Mouse (Mus musculus) layer of hippocampus, adult 9-11 months (tissue): ENCODE results near the gene Adprh.

Experiments used
- DNase-seq: peaks from one replicate; pipeline ENCODE4 v3.0.0; 2022

Gene Adprh

DNA sequence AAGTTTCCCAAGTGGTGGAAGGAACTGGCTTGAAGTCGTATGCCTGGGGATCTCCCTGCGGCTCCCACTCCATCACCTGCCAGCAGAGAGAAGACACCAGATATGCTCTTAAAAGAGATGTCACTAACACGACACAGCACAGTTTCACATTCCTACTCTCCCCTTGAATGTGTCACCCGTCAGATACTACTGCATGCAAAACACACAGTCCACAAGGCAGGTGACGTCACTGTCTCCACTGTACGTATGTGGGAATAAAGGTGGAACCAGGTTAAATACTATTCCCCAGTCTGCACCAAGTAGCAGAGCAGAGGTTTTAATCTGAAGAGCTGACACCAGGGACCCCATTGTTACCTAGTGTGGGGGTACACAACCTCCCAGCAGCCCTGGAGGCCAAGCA is 12.1 kb downstream of the Adprh start:
- DNase-seq = no peak

DNA sequence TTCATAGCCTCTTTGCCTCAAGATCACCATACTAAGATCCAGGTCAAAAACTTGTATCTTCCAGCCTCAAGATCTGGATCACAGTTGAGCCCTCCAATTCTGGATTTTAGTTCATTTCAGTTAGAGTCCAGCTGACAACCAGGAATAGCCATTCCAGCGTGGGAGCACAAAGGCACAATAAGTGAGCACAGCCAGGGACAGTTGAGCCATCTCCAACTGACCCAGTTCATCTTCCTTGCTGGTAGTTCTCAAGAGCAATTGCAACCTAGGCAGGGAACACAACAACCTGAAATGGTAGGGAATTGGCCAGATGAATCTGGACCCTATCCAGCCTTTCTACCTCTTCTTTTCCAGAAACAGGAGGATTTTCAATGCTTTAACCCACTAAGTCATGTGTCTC is 13.3 kb downstream of the Adprh start:
- DNase-seq = no peak

DNA sequence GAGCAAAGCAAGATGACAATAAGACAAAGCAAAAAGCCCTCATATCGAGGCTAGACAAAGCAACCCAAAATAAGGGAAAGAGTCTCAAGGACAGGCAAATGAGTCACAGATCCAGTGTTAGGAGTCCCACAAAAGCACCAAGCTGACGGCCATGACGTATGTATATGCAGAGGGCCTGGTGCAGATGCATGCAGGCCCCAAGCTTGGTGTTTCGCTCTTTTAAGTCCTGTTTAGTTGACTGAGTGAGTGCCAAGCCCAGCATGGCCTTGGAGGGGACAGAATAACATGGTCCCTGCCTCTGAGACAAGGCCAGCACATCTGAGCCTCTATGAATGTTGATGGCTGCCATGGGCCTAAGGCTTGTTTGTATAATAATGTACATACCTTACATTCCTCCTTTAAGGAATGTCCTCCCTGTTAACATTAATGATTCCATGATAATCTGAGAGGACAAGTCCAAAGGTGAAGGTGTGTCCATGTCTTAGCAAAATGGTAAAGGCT is 18.2 kb downstream of the Adprh start:
- DNase-seq = no peak

DNA sequence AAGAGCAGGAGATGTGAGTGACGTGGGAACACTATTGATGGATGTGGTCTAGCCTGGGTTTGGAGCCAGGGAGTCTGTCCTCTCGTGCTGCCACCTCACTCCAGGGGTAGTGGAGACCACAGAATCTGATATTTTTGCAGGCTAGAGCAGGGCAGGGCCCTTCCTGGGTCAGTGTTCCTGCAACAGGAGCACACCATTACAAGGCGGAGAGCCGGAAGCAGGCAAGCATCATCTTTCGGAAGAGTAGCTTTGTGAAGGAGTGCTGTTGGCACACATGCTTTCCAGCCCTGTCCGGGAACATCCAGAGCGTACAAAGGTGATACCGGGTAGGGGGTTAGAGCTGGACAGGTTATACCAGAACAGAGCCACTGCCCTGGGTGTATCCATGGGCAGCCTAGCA is 19.0 kb downstream of the Adprh start:
- DNase-seq = no peak

DNA sequence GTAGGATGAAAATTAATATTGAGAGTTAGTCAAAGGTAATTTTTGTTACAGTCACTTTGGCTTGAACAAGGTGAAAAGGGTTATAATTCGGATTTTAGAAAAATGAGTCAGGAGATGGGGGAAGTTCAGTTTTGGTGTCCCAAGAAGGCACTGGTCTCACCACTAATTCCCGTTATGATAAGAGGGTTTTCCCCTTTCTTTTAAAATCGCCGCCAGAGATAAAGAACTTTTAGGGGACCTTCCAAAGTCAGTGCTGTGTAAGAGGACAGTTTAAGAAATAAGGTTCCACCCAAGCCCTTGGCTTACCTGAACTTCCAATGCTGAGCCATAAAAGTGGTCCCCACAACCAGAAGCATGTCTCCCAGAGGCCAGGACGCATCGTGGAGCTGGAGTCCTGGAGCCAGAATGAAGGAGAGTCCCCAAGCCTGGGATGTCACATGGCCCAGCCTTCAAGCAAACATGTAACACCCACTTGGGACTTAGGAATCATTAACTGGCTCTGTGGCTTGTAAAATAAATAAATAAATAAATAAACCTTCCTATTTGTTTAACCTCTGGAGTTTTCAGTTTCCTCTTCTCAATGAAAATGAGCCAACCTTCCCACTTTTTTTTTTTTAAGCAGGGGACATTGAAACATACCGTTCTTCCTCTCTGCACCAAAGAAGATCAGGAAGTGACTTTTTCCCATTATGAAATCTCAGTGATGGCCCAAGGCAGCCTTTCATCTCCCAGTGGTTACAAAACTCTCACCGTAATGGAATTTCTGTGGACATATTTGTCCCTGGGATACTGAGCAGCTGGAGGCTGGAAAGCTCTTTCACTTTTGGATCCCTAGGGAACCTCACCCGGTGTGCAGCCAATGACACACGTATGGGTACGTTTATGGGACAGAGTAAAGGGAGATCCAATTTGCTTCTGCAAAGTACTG is 19.7 kb downstream of the Adprh start, which contains the start of gene Pla1a:
Gene Pla1a, minus strand, starts transcription at position 648 of the 928 bp plus-strand sequence.
- DNase-seq = no peak

DNA sequence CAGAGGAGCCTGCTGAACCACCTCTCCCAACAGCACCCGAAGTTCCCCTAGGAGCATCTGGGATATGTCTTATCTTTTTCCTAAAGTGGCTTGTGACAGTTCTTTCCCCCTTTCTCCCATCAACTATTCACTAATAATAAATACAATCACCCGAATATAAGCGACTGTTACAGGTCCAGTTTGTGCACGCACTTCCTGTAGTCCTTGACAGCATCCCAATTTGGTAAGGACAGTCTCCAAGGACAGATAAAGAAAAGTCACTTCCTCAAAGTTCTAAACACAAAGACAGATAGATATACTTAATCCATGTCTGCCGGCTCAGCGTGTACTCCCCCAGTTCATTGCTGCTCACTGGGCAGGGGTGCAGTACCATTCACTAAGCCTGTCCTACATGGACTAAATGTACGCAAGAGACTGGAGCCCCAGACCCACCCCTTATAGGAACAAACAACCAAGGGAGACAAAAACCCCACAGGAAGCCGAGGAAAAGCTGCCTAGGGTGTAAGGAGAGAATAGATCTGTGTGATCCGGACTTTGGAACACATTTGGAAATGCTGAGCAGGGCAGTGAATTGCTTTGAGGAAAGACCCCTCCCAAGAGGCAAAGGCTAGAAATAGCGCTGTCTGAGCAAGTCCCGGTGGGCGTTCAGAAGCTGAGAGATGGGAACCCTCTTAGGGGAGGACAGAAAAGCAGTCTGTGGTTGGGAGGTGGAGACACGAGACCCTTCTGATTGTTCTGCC is 20.9 kb downstream of the Adprh start:
- DNase-seq = no peak

DNA sequence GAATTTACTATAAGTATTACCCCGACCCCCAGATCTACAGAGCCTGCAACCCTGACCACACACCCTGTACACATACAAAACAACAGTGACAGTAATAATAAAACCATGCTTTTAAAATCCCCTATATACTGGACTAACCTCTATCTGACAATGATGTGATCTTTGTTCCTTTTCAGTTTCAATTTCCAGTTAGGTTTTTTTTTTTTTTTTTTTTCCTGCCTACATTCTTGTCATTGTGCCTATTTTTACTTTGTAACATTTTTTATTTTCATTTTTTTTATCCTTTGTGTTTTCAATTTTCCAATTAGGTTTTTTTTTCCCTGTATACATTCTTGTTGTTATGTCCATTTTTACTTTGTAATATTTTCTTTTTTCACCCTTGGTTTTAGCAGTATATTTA is 26.7 kb downstream of the Adprh start:
- no peak for DNase-seq

DNA sequence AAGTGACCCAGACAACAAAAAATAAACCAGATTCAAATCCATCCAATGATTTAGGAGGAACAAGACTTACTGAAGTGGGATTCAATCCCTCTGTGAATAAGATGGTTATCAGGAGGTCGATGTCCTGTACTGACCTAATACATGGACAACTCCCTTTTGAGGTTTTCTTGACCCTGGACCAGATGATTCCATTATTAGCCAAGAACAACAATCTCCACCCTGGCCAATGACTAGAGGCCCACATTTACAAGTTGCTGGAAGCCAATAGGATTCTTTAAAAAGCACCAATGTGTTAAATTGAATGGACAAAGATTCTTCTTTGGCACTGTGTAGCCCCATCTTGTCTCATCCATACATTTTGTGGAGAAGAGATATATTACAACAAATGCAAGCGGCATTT is 27.1 kb downstream of the Adprh start:
- no peak for DNase-seq

DNA sequence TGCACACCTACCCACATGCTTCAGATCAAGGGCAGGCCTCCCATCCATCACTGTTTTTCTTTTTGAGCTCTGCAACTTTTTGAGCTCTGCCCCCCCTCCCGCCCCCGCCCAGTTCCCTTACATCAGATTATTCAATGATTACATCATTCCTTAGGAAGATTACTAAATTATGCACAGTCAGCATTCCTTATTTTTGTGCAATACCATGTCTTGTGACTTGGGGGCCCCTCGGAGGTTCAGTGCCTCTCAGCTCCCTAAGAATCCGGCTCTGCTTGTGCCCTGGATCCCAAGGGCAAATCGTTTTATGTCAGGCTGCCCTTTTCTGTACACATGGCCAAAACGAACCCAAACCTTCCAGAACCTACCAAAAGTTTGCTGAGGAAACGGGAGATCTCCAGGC is 37.5 kb downstream of the Adprh start:
- no peak for DNase-seq

DNA sequence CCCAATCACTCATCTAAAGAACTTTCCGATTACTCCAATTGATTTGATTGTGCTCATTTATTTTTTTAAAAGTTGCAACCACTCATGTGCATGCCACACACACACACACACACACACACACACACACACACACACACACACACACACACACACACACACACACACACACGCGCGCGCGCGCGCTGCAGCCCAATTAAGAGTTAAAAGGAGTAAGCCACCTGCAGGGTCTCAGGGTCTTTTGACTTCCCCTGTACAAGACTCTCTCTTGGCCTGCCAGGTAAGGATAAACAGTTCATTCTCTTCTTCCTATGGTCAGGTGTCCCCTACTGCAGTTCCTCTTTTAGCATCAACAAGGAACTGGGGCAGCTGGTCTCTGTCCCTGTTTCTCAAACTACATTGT is 44.1 kb downstream of the Adprh start:
- no peak for DNase-seq

DNA sequence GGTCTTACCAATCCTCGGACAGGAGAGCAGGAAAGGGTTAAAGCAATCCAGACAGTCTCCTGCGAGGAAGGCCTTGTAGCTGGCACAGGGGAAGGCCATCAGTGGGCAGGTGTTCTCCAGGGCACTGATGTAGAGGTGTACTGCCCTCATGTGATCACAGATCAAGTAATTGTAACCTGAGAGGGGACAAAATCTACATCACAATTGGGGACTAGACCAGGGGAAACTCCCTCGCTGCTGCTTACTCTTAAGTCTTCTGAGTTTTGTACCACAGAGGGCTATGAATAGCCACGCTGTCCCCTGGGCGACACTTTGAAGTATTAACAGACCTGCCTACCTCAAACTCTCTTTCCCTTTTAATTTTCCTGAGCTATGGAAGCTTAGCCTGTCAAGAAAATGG is 44.9 kb downstream of the Adprh start:
- DNase-seq = no peak

DNA sequence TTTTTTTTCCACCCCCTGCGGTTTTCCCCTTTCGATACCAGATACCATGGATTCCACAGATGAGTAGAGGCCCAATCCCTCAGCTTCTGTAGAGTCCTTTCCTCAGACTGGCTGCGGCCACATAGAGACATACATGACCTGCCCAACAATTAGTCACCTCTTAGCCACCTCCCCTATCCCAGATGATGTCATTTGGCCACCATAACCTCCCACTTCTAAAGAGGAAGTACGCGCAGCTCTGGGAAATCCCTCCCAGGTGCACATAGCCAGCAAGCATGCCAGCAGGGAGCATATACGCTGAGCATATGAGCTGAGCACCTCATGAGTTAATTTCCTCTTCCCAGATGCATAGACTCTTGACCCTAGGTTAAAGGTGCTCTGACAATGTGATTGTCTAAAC is 45.8 kb downstream of the Adprh start:
- no peak for DNase-seq

DNA sequence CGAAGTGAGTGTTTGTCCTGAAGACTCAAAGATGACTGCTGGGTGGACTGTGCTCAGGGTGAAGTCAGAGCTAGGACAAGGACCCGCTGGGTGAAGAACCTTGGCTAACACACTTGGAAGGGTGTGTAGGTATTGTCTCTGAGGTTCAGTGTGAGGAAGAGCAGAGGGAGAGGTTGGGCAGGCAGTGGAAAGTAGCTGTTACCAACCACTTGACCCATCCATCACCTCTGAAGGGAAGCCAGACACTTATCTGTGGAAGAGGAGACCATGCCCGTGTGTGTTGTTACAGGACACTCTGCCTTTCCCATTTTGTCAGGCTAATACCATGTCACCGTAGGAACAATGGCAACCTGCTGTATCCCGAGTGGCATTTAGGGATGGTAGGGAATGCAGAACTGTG is 46.2 kb downstream of the Adprh start:
- DNase-seq = no peak

DNA sequence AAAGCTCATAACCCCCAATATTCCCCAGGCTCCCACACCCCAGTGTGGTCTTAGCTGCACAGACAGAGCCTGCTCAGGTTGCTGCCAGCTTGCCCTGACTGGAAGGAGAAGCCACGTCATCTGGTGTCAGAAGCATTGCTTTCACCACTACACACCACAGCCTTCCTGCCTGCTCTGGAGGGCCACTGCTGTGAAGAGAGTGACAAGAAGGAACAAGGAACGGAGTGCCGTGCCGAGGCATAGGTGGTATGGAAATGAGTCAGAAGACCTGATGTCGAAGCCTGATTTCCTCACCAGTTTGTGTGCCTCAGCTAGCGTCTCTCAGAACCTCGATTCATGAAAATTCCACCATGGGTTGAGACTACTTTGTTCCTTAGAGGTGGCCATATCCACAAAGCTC is 48.9 kb downstream of the Adprh start:
- DNase-seq = no peak

DNA sequence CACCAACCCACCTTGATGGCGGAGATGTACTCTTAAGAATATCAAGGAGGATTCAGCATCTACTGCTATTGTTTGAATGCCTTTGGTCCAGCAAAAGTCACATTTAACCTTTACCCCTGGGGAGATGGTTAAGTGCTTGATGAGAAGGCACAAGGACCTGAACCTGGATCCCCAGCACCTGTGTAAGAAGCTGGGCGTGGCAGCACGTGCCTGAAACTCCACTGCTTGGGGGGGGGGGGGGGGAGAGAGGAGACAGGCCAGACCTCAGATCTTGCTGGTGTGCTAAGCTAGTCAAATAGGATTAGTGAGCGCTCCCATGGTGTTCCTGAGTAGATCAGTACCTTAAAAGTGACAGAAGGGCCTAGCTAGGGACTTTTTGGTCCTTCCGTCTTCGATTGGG is 51.0 kb downstream of the Adprh start:
- DNase-seq = no peak

DNA sequence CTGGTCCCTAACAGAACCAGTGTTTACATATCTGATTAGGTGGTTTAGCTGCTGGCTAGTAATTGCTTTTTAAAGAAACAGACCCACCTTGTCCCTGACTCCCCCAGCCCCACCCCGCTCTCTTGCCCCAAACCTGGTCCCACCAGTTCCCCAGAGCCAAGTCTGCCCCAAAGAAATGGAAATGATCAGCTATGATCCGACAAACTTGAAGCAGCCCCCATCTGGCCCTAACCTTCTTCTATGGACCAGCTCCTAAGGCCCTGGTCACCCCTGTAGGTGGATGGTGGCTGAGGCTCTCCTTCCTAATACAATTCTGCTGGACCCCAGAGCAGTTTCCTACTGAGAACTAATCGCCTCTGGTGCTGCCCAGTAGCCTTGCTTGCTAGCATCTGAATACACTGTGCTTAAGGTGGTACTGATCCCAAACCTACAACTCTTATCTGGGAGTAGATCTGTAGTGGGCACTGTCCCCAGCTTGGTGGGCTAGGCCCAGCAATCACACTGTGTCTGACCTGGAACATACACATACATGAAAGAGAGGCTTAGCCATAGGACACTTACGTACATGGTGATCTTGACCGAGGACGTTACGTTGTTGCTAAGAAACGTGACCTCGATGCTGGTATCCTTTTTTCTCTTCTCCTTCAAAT is 52.1 kb downstream of the Adprh start:
- no peak for DNase-seq

DNA sequence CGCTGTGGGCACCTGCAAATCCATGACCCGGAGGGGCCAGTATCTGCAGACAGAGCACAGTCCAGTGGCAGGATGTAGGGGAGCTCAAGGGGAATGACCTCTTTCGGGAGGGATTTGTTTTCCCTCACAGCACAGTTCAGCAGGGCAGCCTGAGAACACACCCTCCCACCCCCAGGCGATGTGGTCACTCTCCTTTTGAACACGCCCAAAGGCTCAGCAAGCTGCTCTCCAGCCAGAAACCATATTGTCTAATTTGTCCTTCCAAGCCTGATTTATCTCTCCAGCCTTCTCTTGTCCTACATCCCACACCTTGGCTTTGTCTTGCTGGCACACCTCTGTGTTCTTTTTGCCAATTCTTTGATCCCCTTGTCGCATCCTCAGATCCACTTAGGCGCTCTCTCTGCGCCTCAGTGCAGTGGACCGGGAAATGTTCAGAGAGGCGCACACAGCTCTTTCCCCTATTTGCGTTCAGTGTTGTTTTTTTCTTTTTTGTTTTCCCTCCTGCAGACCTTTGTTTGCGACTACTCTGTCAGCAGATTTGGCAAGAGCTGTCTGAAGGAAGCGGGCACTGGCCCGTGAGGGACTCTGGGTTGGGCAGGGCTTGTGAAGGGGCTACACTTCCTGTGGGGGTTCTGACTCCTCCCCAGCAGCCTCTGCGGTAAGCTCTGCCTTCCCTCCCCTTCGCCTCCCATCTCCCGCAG is 52.8 kb downstream of the Adprh start:
- DNase-seq = peak; percentile 52

DNA sequence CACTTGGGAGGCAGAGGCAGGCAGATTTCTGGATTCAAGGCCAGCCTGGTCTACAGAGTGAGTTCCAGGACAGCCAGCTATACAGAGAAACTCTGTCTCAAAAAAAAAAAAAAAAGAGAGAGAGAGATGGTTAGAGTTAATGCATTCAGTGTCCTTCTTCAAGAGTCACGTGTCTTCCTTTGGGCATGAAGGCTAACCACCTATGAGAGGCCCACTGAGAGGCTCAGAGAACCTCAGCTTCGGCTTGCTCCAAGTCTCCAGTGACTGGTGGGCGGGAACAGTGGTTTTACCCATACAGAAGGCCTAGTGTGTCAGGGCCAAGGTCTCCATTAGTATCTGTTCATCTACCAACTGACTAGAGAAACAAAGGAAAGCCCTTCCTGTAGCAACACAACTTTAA is 53.4 kb downstream of the Adprh start:
- DNase-seq = no peak

DNA sequence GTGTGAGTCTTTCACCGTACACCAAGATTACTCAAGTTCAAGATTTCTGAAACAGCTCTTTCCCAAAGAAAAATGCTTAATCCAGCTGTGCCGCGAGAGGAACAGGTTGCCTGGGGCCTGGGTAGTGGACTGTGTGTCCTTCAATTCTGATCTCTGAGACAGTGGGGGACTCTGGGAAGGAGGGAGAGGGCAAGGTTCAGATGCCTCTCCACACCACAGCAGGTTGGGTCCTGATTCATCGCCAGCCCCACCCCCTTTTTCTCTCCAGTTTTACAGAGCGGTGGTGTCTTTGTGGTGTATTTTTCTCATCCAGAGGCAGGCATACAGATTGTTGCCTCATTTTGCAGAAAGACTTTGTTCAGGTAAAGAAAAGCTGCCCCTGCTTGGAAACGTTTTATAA is 54.2 kb downstream of the Adprh start:
- DNase-seq = no peak

DNA sequence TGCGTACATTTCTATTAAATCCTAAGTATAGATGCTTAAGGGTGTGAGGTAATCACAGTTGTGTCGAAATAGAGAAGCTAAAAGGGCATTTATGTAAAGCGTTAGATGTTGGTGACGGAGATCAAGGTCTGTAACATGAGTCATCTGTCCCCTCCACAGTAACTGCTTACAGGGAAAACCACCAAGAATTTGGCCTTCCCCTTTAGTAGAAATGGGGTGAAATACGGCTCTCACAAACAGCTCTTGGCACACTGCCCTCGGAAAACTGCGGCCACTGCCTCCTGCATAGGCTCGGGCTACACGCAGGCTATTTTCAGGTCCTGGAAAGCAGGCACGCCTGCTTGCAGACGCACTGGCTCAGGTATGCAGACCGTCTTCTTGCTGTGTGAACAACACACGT is 56.3 kb downstream of the Adprh start:
- no peak for DNase-seq

DNA sequence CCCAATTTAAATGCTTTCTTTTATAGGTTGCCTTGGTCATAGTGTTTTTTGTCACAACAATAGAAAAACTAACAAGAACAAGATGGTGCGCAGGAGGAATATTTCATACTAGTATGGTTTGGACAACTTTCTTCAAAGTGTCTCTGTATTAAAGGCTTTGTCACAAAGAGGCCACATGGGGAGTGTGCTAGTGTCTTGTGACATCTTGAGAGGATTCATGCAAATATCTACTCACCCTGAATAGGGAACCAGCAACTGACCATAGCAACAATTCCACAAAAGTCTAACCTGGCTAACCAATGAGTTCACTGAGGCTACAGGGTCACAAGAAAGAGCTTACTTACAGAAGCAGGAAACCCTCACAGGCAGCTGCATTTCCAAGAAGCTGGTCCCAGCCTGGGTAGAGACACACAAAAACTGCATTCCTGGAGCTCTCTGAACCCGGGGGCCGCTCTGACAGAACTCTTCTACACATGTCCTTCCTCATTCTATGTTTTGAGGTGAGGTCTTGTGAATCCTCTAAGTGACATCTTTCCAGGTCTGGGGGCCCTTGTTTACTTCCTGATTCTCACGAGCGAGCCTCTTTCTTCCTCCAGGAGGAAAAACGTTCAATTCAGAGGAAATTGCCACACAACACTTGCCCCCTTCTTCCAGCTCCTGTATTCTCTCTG is 57.3 kb downstream of the Adprh start:
- DNase-seq = no peak

DNA sequence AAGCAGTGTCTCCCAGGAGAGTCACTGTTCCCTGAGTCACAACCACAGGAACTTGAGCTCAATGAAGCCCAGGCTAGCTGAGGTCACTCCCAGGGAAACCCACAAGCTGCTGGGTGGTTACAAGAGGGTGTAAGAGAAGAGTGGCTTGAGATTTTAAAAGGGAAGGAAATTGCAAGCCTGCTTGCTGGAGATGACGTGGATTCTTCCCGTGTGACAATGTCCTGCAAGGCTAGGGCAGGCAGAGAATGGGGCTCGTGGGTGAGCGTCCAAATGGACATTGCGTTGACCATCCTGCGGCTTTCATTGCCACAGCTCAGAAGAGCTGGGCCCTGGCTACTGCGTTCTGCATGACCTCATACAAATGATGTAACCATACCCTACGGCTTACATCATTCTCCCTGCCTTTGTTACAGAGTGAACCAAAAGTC is 58.3 kb downstream of the Adprh start:
- no peak for DNase-seq
